Mouse (Mus musculus) B cell, adult (primary cell): Measurements from ENCODE around the gene Dnal1. TPM values are rescaled to one million over a fixed set of nuclear protein-coding genes. Genes with fewer than 3 reads are reported as not detected.

Source experiments
- total RNA-seq: library from RNA; stranded (reverse); gene quantifications from 4 replicates; pipeline ENCODE4 v1.2.4, GENCODE M21; 2023; ENCODE audit not compliant: inconsistent age

The Dnal1 gene
- total RNA-seq: 0.35 to 1.00 TPM (median 0.81 TPM) in 4 replicates

DNA sequence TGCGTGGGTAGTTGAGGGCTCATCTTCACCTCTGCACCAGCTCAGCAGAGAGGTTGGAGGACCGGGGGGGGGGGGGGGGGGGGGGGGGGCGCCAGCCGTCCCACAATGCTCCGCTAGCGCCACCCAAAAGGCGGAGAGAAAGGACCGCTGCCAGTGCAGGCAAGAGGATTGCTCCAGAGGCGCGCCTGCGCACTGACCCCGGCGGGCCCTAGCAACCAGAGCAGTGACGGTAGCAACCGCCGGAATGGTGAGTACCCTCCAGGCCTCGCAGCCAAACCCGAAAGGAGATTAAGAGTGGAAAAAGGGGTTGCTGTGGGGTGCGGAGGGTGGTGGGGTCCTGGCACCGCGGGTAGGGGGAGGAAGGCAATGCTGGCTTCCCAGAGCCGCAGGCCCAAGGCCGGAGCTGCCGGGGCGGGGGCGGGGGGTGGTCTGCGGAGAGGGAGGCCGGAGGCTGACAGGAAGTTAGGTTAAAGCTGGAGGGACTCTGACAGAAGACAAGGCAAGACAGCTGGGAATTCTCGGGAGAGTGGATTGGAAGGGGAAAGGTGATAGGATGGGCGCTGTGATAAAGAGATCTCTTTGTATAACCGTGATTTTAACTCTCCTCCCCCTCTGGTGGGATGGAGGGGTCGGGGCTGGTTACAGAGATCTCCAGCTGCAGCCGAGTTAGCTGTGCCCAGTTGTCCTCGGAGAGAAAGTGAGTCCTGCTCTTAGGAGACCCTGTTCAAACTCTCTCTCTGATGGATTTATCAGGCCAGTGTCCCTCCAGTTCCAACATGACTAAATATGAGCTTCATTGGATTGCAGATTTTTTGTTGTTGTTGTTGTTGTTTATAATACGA lies at the start of gene Dnal1:
Gene Dnal1, plus strand, starts transcription at position 214 of the 842 bp plus-strand sequence.

GRCm38 (mm10) chr12:84068986-84069385 lies 45.2 kb upstream of the Dnal1 start, which contains the start of gene Acot5:
TSS of gene Acot5 (plus strand) at chr12:84069325.

DNA sequence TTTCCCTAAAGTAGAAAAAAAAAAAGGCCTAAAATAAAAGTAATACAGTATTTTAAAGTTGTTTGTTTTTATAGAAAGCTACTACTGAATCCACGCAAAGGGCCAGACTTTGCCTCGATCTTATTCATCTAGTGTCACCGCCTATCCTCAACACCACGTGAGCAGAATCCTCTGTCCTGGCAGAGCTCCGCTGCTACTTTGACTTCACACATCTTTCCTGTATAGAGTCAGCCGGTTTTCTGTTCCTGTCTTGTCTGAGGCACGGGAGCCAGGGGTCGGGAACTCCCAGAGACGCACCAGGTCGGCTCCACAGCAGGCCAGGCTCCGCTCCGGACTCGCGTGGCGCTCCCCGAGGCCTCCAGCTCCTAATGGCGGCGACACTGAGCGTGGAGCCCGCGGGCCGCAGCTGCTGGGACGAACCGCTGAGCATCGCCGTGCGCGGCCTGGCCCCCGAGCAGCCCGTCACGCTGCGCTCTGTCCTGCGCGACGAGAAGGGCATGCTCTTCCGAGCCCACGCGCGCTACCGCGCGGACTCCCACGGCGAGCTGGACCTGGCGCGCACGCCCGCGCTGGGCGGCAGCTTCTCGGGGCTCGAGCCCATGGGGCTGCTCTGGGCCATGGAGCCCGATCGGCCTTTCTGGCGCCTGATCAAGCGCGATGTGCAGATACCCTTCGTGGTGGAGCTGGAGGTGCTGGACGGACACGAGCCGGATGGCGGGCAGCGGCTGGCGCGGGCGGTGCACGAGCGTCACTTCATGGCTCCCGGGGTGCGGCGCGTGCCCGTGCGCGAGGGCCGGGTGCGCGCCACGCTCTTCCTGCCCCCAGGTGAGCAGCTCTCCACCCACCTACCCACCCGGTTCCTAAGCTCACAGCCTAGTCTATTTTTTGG lies 13.3 kb upstream of the Dnal1 start, which contains the start of gene Acot6:
Gene Acot6, plus strand, starts transcription at position 51 of the 889 bp plus-strand sequence.

GRCm38 (mm10) chr12:84147954-84148621 lies 33.9 kb downstream of the Dnal1 start, which contains the start of gene Pnma1:
TSS of gene Pnma1 (minus strand) at chr12:84148489.

Other genes starting within 250 kb of the Dnal1 start
- gene Numb, start 192.4 kb upstream of the Dnal1 start, total RNA-seq: 32.9 to 43.5 TPM (median 40.6 TPM) in 4 replicates
- gene Riox1, start 163.8 kb upstream of the Dnal1 start, total RNA-seq: 13.4 to 16.1 TPM (median 14.9 TPM) in 4 replicates
- not detected in 4 replicates for gene Heatr4, start 129.5 kb upstream of the Dnal1 start, total RNA-seq
- gene Acot2, start 126.5 kb upstream of the Dnal1 start, total RNA-seq: 30.7 to 34.2 TPM (median 32.4 TPM) in 4 replicates
- 2.8 to 4.0 TPM (median 3.5 TPM) in 3 of 4 replicates, not detected in the other for gene Acot1, start 104.9 kb upstream of the Dnal1 start, total RNA-seq
- not detected in 4 replicates for gene Acot4, start 76.0 kb upstream of the Dnal1 start, total RNA-seq
- not detected in 4 replicates for gene Gm49366, start 75.4 kb upstream of the Dnal1 start, total RNA-seq
- gene Acot3, start 62.2 kb upstream of the Dnal1 start, total RNA-seq: not detected in 4 replicates
- gene Acot5, start 45.0 kb upstream of the Dnal1 start, total RNA-seq: 0.38 TPM in 1 of 4 replicates, not detected in the others
- gene Acot6, start 13.7 kb upstream of the Dnal1 start, total RNA-seq: 0.75 to 0.97 TPM (median 0.91 TPM) in 4 replicates
- gene Pnma1, start 34.1 kb downstream of the Dnal1 start, total RNA-seq: 10.2 to 14.2 TPM (median 11.9 TPM) in 4 replicates
- gene Elmsan1, start 104.5 kb downstream of the Dnal1 start, total RNA-seq: 173 to 223 TPM (median 205 TPM) in 4 replicates
- gene Ptgr2, start 170.9 kb downstream of the Dnal1 start, total RNA-seq: 15.3 to 23.6 TPM (median 21.4 TPM) in 4 replicates
- 62.2 to 68.0 TPM (median 66.5 TPM) in 4 replicates for gene Zfp410, start 202.5 kb downstream of the Dnal1 start, total RNA-seq
- 21.3 to 35.0 TPM (median 26.9 TPM) in 4 replicates for gene Coq6, start 247.3 kb downstream of the Dnal1 start, total RNA-seq
- gene Fam161b, start 247.5 kb downstream of the Dnal1 start, total RNA-seq: 1.6 to 2.4 TPM (median 2.0 TPM) in 4 replicates